18 mouse cellular contexts compared by ENCODE assay signal in genomic region chr2:146049339-146049738, GRCm38 (mm10).
DNase-seq lines count a peak whose midpoint lies in the region; ATAC-seq and TF ChIP-seq lines count a peak whose summit lies in the region.
"Had no signal": no experiment of that assay in that cellular context is flagged by ENCODE, and none has a peak within 500 bp of the region (broad histone marks: within the 10 kb centered on the region; RNA-seq: fewer than 3 reads in every experiment).

No protein-coding gene starts in this region.

- TF ChIP-seq CTCF in heart, adult 2 months (IDR thresholded peaks at IDR 0.05) = peak; percentile 25; the same call in 1 of the 2 replicates
- TF ChIP-seq CTCF in liver, postnatal 0 days (IDR thresholded peaks at IDR 0.05; ENCODE audit: low read depth) = peak; percentile 47

- no peak overlapping the region for H3K4me3 ChIP-seq in heart, adult 2 months
- H3K4me3 ChIP-seq in liver, postnatal 0 days (ENCODE audit: low read depth, low read length) = no peak overlapping the region
- H3K4me3 ChIP-seq: forebrain, embryonic 13.5 days; heart, embryonic 12.5 days; limb, embryonic 13.5 days; stomach, embryonic 15.5 days had no signal

- H3K27me3 ChIP-seq in heart, adult 2 months (ENCODE audit: control insufficient read depth, insufficient read depth, low read length) = 0 out of 2 replicates have a peak, but pooled peaks cover 3% of the 10 kb centered on the region
- H3K27me3 ChIP-seq in liver, postnatal 0 days (ENCODE audit: insufficient read depth, low read length) = no peaks in the 10 kb centered on the region
- H3K27me3 ChIP-seq: forebrain, embryonic 13.5 days; heart, embryonic 12.5 days; stomach, embryonic 15.5 days had no signal

- 87% methylated on average over 5 of the region's 5 CpGs for WGBS in heart, adult 2 months
- 74% methylated on average over 5 of the region's 5 CpGs for WGBS in liver, postnatal 0 days (ENCODE audit: insufficient replicate concordance)

- no peak overlapping the region for H3K4me2 ChIP-seq in liver, postnatal 0 days (ENCODE audit: low read depth, low read length)
- H3K4me2 ChIP-seq: forebrain, embryonic 13.5 days; heart, embryonic 12.5 days; limb, embryonic 13.5 days; lung, embryonic 14.5 days; stomach, embryonic 15.5 days had no signal

- no peak for ATAC-seq in liver, postnatal 0 days

- DNase-seq in heart, adult 2 months = no peak
- no peak for DNase-seq in heart, postnatal 14 days
- no peak for DNase-seq in liver, postnatal 0 days
- no peak for DNase-seq in liver
- peak; percentile 46 for DNase-seq in ES-CJ7 (ENCODE audit: low read depth, low spot score)
- DNase-seq in induced T-regulatory cell, adult 2 months (ENCODE audit: low read depth) = peak; percentile 27
- no peak for DNase-seq in testis, postnatal 14 days (ENCODE audit: low spot score)
- DNase-seq in layer of hippocampus, adult 11-12 months (ENCODE audit: low spot score) = no peak
- DNase-seq: adrenal gland, postnatal 36 days; cerebellum, postnatal 14 days; lung, embryonic 14.5 days; spleen, adult 18-20 months; thymus, postnatal 14 days had no signal

- H3K79me2 ChIP-seq in heart, adult 2 months (replicated peaks; ENCODE audit: control insufficient read depth, insufficient read depth, low read length) = no peaks in the 10 kb centered on the region

- H3K9ac ChIP-seq in heart, adult 2 months (ENCODE audit: low read depth, low read length) = no peak overlapping the region
- no peak overlapping the region for H3K9ac ChIP-seq in liver, postnatal 0 days (replicated peaks)
- H3K9ac ChIP-seq: forebrain, embryonic 13.5 days; heart, embryonic 12.5 days; limb, embryonic 13.5 days; lung, embryonic 14.5 days; stomach, embryonic 15.5 days had no signal

- no peaks in the 10 kb centered on the region for H3K36me3 ChIP-seq in heart, adult 2 months (ENCODE audit: control insufficient read depth, insufficient read depth, low read length)
- H3K36me3 ChIP-seq in liver, postnatal 0 days (replicated peaks; ENCODE audit: insufficient read depth, low read length) = no peaks in the 10 kb centered on the region
- H3K36me3 ChIP-seq: heart, embryonic 12.5 days; limb, embryonic 13.5 days; stomach, embryonic 15.5 days had no signal

- intact Hi-C loops in heart, adult 2 months (cut with DNase I) = no loop called here
- intact Hi-C loops in heart, postnatal 14 days (cut with DNase I) = no loop called here

- TF ChIP-seq EP300 in heart, adult 2 months (IDR thresholded peaks at IDR 0.05; ENCODE audit: insufficient read depth, low read depth, low read length) = no peak
- no peak for TF ChIP-seq EP300 in liver, postnatal 0 days (IDR thresholded peaks at IDR 0.05; ENCODE audit: low read depth)

- H3K9me3 ChIP-seq in liver, postnatal 0 days (ENCODE audit: low read length) = no peaks in the 10 kb centered on the region
- H3K9me3 ChIP-seq: forebrain, embryonic 13.5 days; heart, embryonic 12.5 days; limb, embryonic 13.5 days; stomach, embryonic 15.5 days had no signal

- no peak overlapping the region for H3K27ac ChIP-seq in heart, adult 2 months
- H3K27ac ChIP-seq in liver, postnatal 0 days (ENCODE audit: low read depth) = no peak overlapping the region
- H3K27ac ChIP-seq: forebrain, embryonic 13.5 days; limb, embryonic 13.5 days; macrophage; stomach, embryonic 15.5 days had no signal

- H3K4me1 ChIP-seq in heart, adult 2 months (ENCODE audit: control insufficient read depth, insufficient read depth, low read length) = no peaks in the 10 kb centered on the region
- no peaks in the 10 kb centered on the region for H3K4me1 ChIP-seq in liver, postnatal 0 days (ENCODE audit: insufficient read depth)
- H3K4me1 ChIP-seq: stomach, embryonic 15.5 days had no signal

- no peak for TF ChIP-seq POLR2A in heart, adult 2 months (IDR thresholded peaks at IDR 0.05; ENCODE audit: insufficient read depth, low read depth, low read length)

Comparison
In these comparisons a context has a peak if more than half of its experiments do, and no peak if none do; other contexts are left out.
1. DNase-seq: peak in ES-CJ7 (single experiment) and induced T-regulatory cell, adult 2 months (single experiment); none in heart, adult 2 months (0 of 2), heart, postnatal 14 days (0 of 2), liver, postnatal 0 days (single experiment), liver (single experiment), testis, postnatal 14 days (single experiment) and layer of hippocampus, adult 11-12 months (single experiment).